Mouse (Mus musculus) spleen, adult 12 weeks (tissue): ENCODE data around the gene Golph3l.
A peak's percentile ranks its signal among the peaks of the same experiment; 100 is the strongest.

Experiments used
- DNase-seq: peaks from one replicate; pipeline ENCODE4 v3.0.0; 2022; ENCODE audit warnings: low spot score

Gene Golph3l

GRCm38 (mm10) chr3:95655437-95655836 is 66.7 kb downstream of the Golph3l start:
- no peak for DNase-seq

DNA sequence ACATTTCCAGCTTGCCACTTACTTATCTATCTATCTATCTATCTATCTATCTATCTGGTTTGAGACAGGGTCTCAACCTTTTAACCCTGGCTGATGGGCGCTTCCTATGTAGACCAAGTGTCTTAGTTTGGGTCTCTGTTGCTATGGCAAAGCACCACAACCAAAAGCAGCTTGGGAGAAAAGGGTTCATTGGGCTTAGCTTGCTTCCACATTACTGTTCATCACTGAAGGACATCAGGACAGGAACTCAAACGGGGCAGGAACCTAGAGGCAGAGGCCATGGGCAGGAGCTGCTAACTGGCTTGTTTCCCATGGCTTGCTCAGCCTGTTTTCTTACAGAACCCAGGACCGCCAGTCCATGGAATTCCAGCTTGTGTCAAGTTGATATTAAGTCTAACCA is 68.4 kb downstream of the Golph3l start:
- no peak for DNase-seq

DNA sequence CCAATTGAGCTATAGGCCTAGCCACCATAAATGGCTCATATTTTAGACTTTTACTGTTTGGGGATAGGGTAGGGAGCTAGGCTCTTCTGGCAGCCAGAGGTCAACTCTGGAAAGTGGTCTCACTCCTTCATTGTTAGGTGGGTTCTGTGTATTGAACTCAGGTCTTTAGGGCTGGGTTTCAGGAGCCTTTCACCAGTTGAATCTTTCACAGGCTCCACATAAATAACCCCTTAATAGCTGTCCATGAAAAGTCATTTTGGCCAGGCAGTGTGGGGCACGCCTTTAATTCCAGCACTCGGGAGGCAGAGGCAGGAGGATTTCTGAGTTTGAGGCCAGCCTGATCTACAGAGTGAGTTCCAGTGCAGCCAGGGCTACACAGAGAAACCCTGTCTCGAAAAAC is 69.0 kb downstream of the Golph3l start:
- no peak for DNase-seq

DNA sequence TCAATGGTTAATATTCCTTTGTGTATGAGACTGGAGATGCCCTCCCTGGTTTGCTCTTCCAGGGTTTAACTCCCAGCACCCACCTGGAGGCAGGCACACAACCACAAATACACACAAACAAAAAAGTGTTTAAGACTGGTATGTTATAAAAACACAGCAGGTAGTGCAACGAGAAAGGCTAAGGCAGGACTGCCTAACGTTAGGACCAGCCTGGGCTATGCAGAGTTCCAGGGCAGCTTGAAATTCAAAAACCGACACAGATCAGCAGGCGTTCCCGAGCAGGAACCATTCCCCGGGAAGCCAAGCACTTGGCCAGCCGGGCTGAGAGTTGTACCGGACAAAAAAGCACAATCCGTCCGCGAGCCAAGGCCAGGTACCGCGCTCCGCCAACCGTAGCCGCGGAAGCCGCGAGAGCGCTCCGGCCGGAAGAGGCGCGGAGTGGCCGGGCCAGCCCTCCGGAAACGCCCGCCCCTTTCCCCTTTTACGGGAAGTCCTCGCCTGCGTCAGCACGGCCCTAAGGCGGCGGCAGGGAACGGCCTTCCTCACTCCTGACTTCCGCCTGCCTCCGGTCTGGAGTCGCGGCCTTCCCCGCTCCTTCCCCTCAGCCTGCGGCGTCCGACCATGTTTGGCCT is 69.6 kb downstream of the Golph3l start, which contains the start of gene Mcl1:
Gene Mcl1, plus strand, starts transcription at position 553 of the 632 bp plus-strand sequence.
- DNase-seq = peak; percentile 87

DNA sequence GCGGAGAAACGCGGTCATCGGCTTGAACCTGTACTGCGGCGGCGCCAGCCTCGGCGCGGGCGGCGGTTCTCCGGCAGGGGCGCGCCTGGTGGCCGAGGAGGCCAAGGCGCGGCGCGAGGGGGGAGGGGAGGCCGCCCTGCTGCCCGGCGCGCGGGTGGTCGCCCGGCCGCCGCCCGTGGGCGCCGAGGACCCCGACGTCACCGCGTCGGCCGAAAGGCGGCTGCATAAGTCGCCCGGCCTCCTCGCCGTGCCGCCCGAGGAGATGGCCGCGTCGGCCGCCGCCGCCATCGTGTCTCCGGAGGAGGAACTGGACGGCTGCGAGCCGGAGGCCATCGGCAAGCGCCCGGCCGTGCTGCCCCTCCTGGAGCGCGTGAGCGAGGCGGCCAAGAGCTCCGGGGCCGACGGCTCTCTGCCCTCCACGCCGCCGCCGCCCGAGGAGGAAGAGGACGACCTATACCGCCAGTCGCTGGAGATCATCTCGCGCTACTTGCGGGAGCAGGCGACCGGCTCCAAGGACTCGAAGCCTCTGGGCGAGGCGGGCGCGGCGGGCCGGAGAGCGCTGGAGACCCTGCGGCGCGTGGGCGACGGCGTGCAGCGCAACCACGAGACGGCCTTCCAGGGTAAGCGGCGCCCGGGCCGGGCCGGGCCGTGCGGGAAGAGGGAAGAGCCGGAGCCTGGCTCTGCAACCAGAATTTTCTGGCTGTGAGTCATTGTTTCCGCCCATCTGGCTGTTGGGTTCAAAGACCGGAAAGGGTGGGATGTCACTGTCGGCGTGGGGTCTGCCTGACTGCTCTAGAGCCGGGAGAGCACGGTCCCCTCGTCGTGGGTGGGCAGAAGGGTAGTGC is 70.4 kb downstream of the Golph3l start:
- peak; percentile 59 for DNase-seq

DNA sequence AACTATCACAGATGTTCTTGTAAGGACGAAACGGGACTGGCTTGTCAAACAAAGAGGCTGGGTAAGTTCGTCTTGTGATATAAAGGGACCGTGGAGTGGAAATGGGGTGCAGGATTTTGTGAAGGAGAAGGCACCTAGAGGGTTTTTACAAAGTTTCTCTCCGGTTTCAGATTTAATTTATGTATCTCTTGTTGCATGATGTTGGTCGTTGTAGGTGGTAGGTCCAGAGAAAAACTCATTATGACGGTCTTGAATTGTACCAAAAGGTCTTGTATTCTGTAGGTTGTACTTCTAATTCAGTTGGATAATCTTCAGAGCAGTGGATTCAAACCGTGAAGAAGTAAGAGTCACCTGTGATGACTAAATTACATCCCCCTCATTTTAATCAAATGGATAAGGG is 71.2 kb downstream of the Golph3l start:
- no peak for DNase-seq

GRCm38 (mm10) chr3:95660788-95661478 is 72.2 kb downstream of the Golph3l start:
- no peak for DNase-seq

- DNase-seq = no peak
Measured at GRCm38 (mm10) chr3:95661945-95662715, 73.4 kb downstream of the Golph3l start.

GRCm38 (mm10) chr3:95662724-95663449 is 74.2 kb downstream of the Golph3l start:
- no peak for DNase-seq

DNA sequence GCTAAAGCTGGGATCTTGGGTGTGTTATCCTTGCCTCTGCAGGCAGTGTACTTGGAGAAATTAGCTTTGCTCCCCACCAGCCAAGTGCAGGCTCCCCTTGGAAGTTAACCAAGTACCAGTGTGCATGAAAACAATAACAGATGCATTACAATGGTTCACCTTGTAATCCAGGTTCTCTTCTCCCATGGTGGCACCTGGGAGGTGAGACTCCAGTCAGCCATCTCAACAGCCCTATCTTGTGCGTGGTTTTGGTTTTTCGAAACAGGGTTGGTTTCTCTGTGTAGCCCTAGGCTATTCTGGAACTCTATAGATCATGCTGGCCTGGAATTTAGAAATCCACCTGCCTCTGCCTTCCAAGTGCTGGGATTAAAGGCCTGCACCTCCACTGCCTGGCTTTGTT is 74.8 kb downstream of the Golph3l start:
- no peak for DNase-seq

GRCm38 (mm10) chr3:95663969-95664608 is 75.4 kb downstream of the Golph3l start:
- no peak for DNase-seq

- DNase-seq = no peak
Measured at GRCm38 (mm10) chr3:95664940-95665352, 76.2 kb downstream of the Golph3l start.

- DNase-seq = peak; percentile 56
Measured at GRCm38 (mm10) chr3:95666124-95666844, 77.5 kb downstream of the Golph3l start.

DNA sequence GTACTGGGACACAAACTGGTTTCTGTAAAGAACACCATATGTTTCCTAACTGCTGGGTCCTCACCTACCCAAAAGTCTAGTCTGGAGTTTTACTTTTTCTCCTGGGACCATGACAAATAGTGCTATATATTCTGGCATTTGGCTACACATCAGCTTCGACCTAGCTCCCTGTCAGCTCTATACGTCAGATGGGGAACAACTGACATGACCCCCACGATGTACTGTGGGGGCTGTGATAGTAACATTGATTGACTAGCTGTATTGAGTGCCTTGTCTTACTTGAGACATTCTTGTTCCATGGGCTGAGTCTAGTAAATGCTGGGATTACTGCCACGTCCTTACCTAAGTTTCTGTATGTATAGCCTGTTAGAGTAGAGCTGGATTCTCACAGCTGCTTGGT is 78.8 kb downstream of the Golph3l start:
- no peak for DNase-seq

DNA sequence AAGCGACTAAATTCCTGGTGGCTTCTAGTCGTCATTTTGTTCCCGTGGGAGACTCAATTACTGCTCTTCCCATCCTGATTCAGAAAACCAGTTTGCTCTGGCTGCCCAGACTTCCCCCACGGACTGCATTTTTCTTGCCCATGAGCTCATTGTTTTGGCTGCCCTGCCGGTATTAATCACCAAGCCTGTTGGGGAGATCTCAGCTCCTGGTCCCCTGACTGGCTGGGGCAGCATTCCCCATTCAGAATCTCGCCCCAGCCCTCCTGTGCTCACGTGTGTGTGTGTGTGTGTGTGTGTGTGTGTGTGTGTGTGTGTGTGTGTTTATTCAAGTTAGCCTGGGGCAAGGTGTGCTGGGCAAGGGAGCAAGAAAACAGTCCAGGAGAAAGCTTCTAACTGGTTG is 79.3 kb downstream of the Golph3l start:
- DNase-seq = no peak
